Mouse (Mus musculus) thymus, adult 2 months (tissue): ENCODE measurements around the gene Dnajc13.

ENCODE experiments used
- CTCF ChIP-seq: fragments of 200-500 bp; IDR thresholded peaks from 2 replicates; pipeline ENCODE4 v1.5.1; 2012; ENCODE audit warnings: mild to moderate bottlenecking, control low read depth, low read length, moderate library complexity, borderline replicate concordance; ENCODE audit not compliant: control insufficient read depth, poor library complexity, insufficient read depth; ENCODE audit errors: extremely low read depth
- POLR2A ChIP-seq: fragments of 200-500 bp; IDR thresholded peaks from 2 replicates; pipeline ENCODE4 v1.6.1; 2012; ENCODE audit warnings: mild to moderate bottlenecking, low read length, control low read depth, moderate library complexity; ENCODE audit not compliant: control insufficient read depth, poor library complexity, insufficient read depth; ENCODE audit errors: extremely low read depth

DNA sequence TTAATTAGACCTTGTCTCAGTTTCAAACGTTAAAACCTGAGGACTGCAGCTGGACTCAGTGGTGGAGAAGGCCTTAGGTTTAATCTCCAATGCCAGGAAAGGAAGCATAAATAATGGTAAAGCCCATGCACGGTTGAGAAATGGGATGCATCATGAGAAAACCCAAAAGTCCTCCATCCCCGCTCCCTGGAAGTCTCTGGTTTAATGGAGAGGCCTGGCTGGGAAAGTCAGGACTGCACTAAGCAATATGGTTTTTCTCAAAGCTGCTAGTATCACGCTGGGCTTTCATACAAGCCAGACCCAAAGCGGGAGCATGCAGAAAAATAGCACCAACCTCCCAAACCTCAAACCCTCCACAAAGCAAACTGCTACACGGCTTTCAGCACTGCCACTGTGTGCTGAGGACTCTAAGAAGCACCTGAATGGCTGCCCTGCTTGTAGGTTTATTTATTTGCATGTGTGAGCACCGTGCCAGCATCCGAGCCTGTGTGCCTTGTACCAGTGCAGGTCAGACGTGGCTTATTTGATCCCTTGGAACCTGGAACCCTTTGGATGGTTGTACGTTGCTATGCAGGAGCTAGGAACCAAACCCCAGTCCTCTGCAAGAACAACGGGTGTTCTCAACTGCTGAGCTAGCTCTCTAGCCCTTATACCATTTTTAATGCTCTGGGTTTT is 26.3 kb downstream of the Dnajc13 start:
- TF ChIP-seq CTCF (no peak), POLR2A (no peak)
